Mouse (Mus musculus) liver, adult 2 months (tissue): ENCODE data around the gene Abl1. TPM values are rescaled to one million over a fixed set of nuclear protein-coding genes. Genes with fewer than 3 reads are reported as not detected.

Experiments
- DNase-seq: peaks from one replicate; pipeline ENCODE4 v3.0.0-alpha.2; 2011; ENCODE audit warnings: low read depth, low spot score; ENCODE audit errors: extremely low read depth
- H3K27ac ChIP-seq: fragments of 200-500 bp; replicated peaks from 2 replicates; pipeline ENCODE4 v1.5.1; 2012; ENCODE audit warnings: low read depth, mild to moderate bottlenecking, control low read depth, inconsistent platforms, low read length; ENCODE audit not compliant: insufficient read depth
- H3K27me3 ChIP-seq: fragments of 200-500 bp; 2 replicates; pipeline ENCODE4 v1.6.1; 2012; ENCODE audit warnings: mild to moderate bottlenecking, moderate library complexity, low read length, inconsistent platforms; ENCODE audit not compliant: control insufficient read depth, insufficient read depth
- H3K36me3 ChIP-seq: fragments of 200-500 bp; 2 replicates; pipeline ENCODE4 v1.6.1; 2012; ENCODE audit warnings: low read length, inconsistent platforms; ENCODE audit not compliant: control insufficient read depth, insufficient read depth
- H3K4me1 ChIP-seq: fragments of 200-500 bp; 2 replicates; pipeline ENCODE4 v1.6.1; 2011; ENCODE audit warnings: low read length; ENCODE audit not compliant: control insufficient read depth, insufficient read depth
- H3K4me3 ChIP-seq: fragments of 200-500 bp; 2 replicates; pipeline ENCODE4 v1.5.1; 2011; ENCODE audit warnings: low read depth, mild to moderate bottlenecking, control low read depth, low read length, moderate library complexity; ENCODE audit not compliant: insufficient read depth
- H3K79me2 ChIP-seq: fragments of 200-500 bp; 2 replicates; pipeline ENCODE4 v1.6.1; 2012; ENCODE audit warnings: inconsistent platforms, mild to moderate bottlenecking, low read length, moderate library complexity; ENCODE audit not compliant: control insufficient read depth, insufficient read depth
- H3K9ac ChIP-seq: fragments of 200-500 bp; 2 replicates; pipeline ENCODE4 v1.6.1; 2012; ENCODE audit warnings: low read depth, mild to moderate bottlenecking, control low read depth, inconsistent platforms, low read length
- CTCF ChIP-seq: fragments of 200-500 bp; IDR thresholded peaks from 2 replicates; pipeline ENCODE4 v1.5.1; 2011; ENCODE audit warnings: low read depth, low read length, control low read depth
- POLR2A ChIP-seq: fragments of 200-500 bp; IDR thresholded peaks from 2 replicates; pipeline ENCODE4 v1.6.1; 2011; ENCODE audit warnings: low read length, control low read depth; ENCODE audit not compliant: insufficient read depth; ENCODE audit errors: extremely low read depth
- WGBS: fragments of 180-500 bp; shearing (Covaris S2); methylation state at CpG from one replicate; pipeline ENCODE4 v1.1.7; 2018; 5-methylcytosine and 5-hydroxymethylcytosine counted together
- polyA plus RNA-seq: library from polyadenylated mRNA; depleted of rRNA; stranded (reverse); fragments of >200 nt; gene quantifications from 2 replicates; pipeline ENCODE4 v1.2.3, GENCODE M21; 2012
- total RNA-seq: library from RNA; depleted of rRNA; stranded (reverse); fragments of >200 nt; gene quantifications from 2 replicates; pipeline ENCODE4 v1.2.3, GENCODE M21; 2014

The Abl1 gene
- total and polyA plus RNA-seq, 2 experiments: 13.9 to 14.1 TPM

DNA sequence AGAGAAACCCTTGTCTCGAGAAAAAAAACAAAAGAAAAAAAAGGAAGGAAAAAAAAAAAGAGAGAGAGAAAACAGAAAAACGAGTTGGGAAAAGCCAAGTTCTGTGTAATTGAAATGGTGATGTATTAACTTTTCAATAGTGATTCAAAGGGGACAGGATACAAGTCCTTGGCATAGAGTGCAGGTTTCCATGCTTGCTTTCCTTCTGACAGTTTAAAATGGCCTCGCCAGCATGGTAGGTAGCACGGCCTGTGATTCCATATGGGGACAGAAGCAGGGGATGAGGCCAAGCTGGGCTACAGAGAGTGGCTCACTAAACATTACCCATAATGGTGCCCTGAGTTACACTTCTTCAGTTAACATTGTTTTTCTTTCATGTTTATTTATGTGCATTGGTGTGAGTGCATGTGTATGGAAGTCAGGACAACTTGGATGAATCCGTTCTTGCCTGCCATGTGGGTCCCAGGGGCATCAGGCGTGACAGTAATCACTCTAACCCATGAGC is 6.4 kb upstream of the Abl1 start:
- Histone ChIP-seq H3K4me1 (no peaks in the 10 kb centered on the region), H3K36me3 (peaks cover 4% of the 10 kb centered on the region; the same call in 1 of the 2 replicates), H3K27ac (no peak overlapping the region), H3K79me2 (no peaks in the 10 kb centered on the region), H3K9ac (no peak overlapping the region), H3K4me3 (no peak overlapping the region), H3K27me3 (no peaks in the 10 kb centered on the region)
- no peak for TF ChIP-seq CTCF
- TF ChIP-seq POLR2A: no peak
- DNase-seq: no peak
- 85% methylated on average over 6 of the region's 6 CpGs for WGBS

DNA sequence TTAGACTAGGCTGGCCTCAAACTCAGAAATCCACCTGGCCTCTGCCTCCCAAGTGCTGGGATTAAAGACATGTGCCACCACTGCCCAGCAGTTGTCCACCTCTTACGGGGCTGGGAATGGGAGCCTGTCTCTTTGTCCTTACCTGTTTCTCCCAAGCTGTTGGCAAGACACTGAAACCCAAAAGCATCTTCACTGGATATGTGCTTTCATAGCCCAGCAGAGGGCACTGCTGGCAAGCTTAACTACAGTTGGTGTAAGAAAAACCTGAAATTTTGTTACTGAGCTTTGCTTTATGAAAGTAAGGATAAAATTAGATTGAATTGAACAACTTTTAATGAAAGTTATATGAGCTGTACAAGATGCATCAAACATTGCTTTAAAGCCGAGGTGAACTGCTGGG is 4.5 kb upstream of the Abl1 start:
- DNase-seq: peak; percentile 59
- TF ChIP-seq CTCF (peak; percentile 50), POLR2A (no peak)
- Histone ChIP-seq H3K27me3 (no peaks in the 10 kb centered on the region), H3K4me1 (peaks cover 2% of the 10 kb centered on the region; the same call in 1 of the 2 replicates), H3K36me3 (peaks cover 4% of the 10 kb centered on the region; the same call in 1 of the 2 replicates), H3K4me3 (no peak overlapping the region), H3K9ac (no peak overlapping the region), H3K79me2 (no peaks in the 10 kb centered on the region), H3K27ac (no peak overlapping the region)
- 12% methylated on average over 2 of the region's 2 CpGs for WGBS

DNA sequence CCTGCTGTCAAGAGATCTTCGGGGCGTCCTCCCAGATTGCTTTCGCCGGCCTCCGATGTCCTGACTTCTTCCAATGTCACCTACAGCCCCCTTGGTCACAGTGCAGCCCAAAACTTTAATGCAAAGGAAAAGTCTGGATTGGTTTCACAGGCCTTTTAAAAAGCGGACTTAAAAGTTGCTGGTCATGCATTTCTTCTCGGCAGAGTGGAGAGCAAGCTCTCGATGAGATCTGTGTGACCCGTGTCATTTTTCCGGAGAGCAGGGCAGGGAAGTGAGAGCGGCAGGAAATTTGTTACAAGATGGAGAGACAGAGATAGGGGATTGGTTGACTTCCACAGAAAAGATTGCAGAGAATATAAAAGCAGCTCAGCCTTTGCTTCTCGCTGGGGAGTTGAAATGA is 869 bp downstream of the Abl1 start:
- H3K4me1 ChIP-seq: peaks cover 6% of the 10 kb centered on the region
- whole genome bisulfite sequencing: 1% methylated on average over 12 of the region's 12 CpGs
- DNase-seq: peak; percentile 55
- H3K36me3 ChIP-seq: no peaks in the 10 kb centered on the region; the same call in 1 of the 2 replicates
- TF ChIP-seq CTCF (no peak), POLR2A (no peak)
- no peaks in the 10 kb centered on the region for H3K27me3 ChIP-seq
- peak overlapping the region; percentile 74 for H3K4me3 ChIP-seq
- H3K9ac ChIP-seq: peak overlapping the region; percentile 85
- H3K27ac ChIP-seq: peak overlapping the region; percentile 66
- H3K79me2 ChIP-seq: peaks cover 13% of the 10 kb centered on the region; the same call in 1 of the 2 replicates

DNA sequence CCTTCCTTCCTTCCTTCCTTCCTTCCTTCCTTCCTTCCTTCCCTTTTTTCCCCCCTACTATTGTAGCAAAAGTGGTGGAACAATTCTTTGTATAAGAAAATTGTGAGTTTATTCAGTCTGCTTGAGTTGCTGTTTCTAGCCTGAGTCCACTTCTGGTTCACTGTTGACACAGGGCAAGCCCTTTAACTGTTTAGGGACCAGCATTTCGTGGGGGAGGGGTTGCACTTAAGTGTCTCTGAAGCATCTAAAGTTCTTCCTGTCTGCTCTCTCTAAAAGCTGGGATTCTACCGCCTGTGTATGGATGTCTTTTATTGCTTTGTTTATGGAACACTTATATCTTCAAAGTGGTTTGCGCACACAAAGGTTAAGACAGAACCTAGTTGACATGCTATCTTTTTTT is 1.9 kb downstream of the Abl1 start:
- peak overlapping the region; percentile 26; the same call in 1 of the 2 replicates for H3K4me3 ChIP-seq
- H3K9ac ChIP-seq: no peak overlapping the region
- H3K79me2 ChIP-seq: peaks cover 13% of the 10 kb centered on the region; the same call in 1 of the 2 replicates
- no peaks in the 10 kb centered on the region for H3K27me3 ChIP-seq
- peaks cover 5% of the 10 kb centered on the region; the same call in 1 of the 2 replicates for H3K36me3 ChIP-seq
- WGBS: 40% methylated on average over 3 of the region's 3 CpGs
- peak; percentile 22 for DNase-seq
- H3K27ac ChIP-seq: no peak overlapping the region
- no peak for TF ChIP-seq CTCF
- TF ChIP-seq POLR2A: no peak
- peaks cover 6% of the 10 kb centered on the region for H3K4me1 ChIP-seq

DNA sequence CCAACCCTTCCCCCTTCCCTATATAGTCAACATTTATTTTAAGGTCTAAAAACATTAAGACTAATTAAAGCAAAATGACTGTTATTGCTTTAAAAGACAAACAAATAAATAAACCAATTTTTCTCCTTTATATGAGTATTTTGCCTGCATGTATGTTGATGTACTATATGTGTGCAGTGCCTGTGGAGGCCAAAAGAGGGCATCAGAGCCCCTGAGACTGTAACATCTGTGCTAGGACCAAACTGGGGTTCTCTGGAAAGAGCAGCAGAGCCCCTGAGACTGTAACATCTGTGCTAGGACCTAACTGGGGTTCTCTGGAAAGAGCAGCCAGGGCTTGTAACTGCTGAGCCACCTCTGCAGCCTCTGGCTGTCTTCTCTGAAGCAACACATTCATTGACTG is 10.0 kb downstream of the Abl1 start:
- no peak for DNase-seq
- peaks cover 13% of the 10 kb centered on the region; the same call in 1 of the 2 replicates for H3K36me3 ChIP-seq
- no peaks in the 10 kb centered on the region; the same call in 1 of the 2 replicates for H3K4me1 ChIP-seq
- no peak for TF ChIP-seq POLR2A
- peak; percentile 42; the same call in 1 of the 2 replicates for TF ChIP-seq CTCF
- H3K79me2 ChIP-seq: no peaks in the 10 kb centered on the region
- H3K9ac ChIP-seq: no peak overlapping the region
- no peaks in the 10 kb centered on the region for H3K27me3 ChIP-seq
- H3K27ac ChIP-seq: no peak overlapping the region
- H3K4me3 ChIP-seq: no peak overlapping the region
